Mouse (Mus musculus) Patski (cell line): ENCODE results near the gene Gm20388. TPM values are rescaled to one million over a fixed set of nuclear protein-coding genes. Genes with fewer than 3 reads are reported as not detected.

ENCODE experiments used
- ATAC-seq: fragments of 100-300 bp; one replicate; pipeline ENCODE4 v1.8.0; 2021
- CTCF ChIA-PET: fragments of 350-600 bp; sonication (Branson Sonifier 250); formaldehyde crosslinking; loops from one replicate; lab custom pipeline; 2022; ENCODE audit warnings: inconsistent platforms; lab: Charles Lee
- POLR2A ChIA-PET: fragments of 350-600 bp; sonication (Branson Sonifier 250); formaldehyde crosslinking; loops from one replicate; lab custom pipeline; 2022; ENCODE audit warnings: antibody characterized with exemption, inconsistent platforms; lab: Charles Lee
- DNase-seq: peaks from one replicate; pipeline ENCODE4 v3.0.0-alpha.2; 2011; ENCODE audit warnings: low read depth, low spot score
- H3K27me3 ChIP-seq: fragments of 371-371 bp; one replicate; pipeline ENCODE4 v1.5.1; 2021
- CTCF ChIP-seq: fragments of 100-300 bp; IDR thresholded peaks from one replicate; pipeline ENCODE4 v1.5.1; 2021
- in situ Hi-C: fragments of 300-500 bp; cut with MboI; formaldehyde crosslinking; loops from 3 replicates; pipeline ENCODE4 v1.11.1; 2018; ENCODE audit warnings: low pct_unique_long_range_greater_than_20kb, mixed read lengths
- polyA plus RNA-seq: library from polyadenylated mRNA; unstranded; gene quantifications from one replicate; pipeline ENCODE4 v1.2.3, GENCODE M21; 2021

Gene Gm20388
- polyA plus RNA-seq, 1 experiment from 2014 or later = 86.7 TPM

DNA sequence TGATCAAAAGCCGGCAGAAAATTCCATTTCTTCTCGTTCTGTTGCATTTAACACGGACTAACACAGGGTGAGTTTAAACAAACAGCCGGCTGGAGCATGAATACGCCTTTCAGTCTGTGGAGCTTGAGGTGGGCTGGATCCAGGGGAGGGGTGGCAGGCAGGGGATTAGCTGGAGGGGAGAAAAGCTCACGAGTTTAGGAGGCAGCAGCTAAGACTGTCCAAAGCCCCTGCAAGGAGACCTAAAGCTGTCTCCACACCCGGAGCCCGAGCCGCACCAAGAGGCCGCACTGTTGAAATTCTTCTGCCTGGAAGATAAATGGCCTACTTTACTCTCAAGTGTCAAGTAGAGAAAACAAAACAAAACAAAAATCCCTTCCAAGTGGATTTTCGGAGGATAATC, 1485.5 kb downstream of the Gm20388 start:
- DNase-seq = no peak
- in situ Hi-C loops = loop anchor here (5.0 to 10.0 kb wide), 3 partner anchors 116 to 284 kb away; no protein-coding TSS in a partner anchor
- peaks cover 29% of the 10 kb centered on the region for H3K27me3 ChIP-seq

DNA sequence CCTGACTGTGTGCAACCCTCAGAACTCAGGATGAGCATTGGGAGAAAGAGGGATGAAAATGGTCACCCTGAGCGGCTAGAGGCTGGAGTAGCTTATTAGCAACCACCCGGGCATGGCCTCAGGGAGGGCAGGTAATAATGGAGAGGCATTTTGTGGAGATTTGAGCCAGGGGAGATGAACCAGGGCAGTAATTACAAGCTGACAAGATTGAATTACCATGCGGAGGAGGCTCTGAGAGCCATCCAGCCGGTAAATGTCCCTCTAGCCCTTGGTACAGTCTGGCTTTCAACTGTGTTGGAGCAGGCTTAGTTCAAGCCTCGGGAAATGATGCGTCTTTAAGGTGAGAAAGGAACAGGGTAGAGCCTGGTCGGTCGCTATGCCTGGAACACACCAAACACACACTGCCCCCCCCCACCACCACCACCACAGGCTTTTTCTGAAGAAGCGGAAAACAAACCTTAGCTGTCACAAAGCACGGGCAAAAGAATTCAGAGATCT, 1486.6 kb downstream of the Gm20388 start:
- peaks cover 26% of the 10 kb centered on the region for H3K27me3 ChIP-seq
- POLR2A ChIA-PET = interaction anchor here (0.7 kb wide), 1 partner anchor 109 kb away, joined by 3 read pairs; no protein-coding TSS in a partner anchor
- ATAC-seq (no peak), DNase-seq (no peak)
- in situ Hi-C loops = loop anchor here (5.0 to 10.0 kb wide), 3 partner anchors 115 to 285 kb away; no protein-coding TSS in a partner anchor
- no peak for TF ChIP-seq CTCF
- CTCF ChIA-PET = interaction anchor here (1.2 to 1.3 kb wide), 3 partner anchors 93 to 284 kb away, joined by 3 to 5 read pairs (median 4); no protein-coding TSS in a partner anchor

More for the DNA sequence above, 1485.5 kb downstream of the Gm20388 start:
- POLR2A ChIA-PET = no interaction called here
- CTCF ChIA-PET = interaction anchor here (1.2 to 1.3 kb wide), 2 partner anchors 94 to 117 kb away, joined by 3 to 4 read pairs; no protein-coding TSS in a partner anchor
- no peak for ATAC-seq
- TF ChIP-seq CTCF = no peak

DNA sequence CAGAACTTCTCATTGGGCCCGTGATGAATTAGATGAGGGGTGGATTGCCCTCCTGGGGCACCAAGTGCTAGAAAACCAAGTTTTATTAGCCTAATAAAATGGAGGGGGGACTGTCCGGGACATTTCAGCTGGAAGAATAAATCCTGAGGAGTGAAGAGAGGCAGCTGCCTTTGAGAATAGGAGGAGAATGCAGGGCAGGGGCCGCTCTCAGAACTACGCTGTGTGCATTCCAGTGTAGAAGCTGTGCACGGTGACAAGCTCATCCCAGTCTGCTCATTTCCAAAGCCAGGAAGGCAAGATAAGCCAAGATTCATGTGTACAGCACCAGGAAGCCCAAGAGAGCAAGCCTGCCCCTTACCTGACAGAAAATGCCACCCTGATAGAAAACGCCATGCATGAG, 1487.4 kb downstream of the Gm20388 start:
- CTCF ChIA-PET = interaction anchor here (1.2 kb wide), 2 partner anchors 116 to 285 kb away, joined by 3 to 5 read pairs; no protein-coding TSS in a partner anchor
- no peak for DNase-seq
- ATAC-seq = no peak
- POLR2A ChIA-PET = no interaction called here
- in situ Hi-C loops = loop anchor here (5.0 to 10.0 kb wide), 3 partner anchors 114 to 286 kb away; no protein-coding TSS in a partner anchor
- TF ChIP-seq CTCF = no peak
- H3K27me3 ChIP-seq = peaks cover 26% of the 10 kb centered on the region

DNA sequence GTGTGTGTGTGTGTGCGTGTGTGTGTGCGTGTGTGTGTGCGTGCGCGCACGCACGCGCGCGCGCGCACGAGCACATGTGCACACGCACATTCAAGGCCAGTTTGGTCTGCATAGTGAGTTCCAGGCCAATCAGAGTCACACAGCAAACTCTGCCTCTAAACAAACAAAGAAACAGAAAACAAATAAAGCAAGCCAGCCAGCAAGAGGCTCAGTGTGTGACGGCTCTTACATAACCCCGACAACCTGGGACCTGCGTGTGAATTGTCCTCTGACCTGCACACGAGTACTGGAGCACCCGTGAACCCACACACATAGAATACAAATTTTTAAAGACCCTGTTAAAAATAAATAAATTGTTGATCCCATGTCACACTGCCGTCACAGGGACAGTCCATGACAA, 1488.1 kb downstream of the Gm20388 start:
- TF ChIP-seq CTCF = no peak
- in situ Hi-C loops = loop anchor here (5.0 to 10.0 kb wide), 3 partner anchors 114 to 286 kb away; no protein-coding TSS in a partner anchor
- DNase-seq (no peak), ATAC-seq (no peak)
- POLR2A ChIA-PET = no interaction called here
- peaks cover 22% of the 10 kb centered on the region for H3K27me3 ChIP-seq
- CTCF ChIA-PET = no interaction called here

DNA sequence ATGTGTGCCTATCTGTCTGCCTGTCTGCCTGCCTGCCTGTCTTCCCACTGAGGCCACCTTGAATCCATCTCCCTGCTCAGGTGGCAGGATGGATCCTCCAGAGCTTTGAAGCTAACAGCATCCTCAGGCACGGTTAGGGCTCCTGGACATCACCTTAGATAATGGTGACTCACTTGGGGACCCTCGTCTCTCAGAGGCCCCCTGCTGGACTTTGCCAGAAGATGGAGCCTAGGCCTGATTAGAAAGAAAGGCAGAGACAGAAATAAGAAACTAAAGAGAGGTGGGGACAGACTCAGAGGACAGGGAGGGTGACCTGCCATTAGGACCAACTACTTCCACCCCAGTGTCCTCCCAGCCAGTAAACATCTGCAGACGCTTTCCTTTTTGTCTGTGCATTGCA, 1488.5 kb downstream of the Gm20388 start:
- ChIA-PET CTCF (no interaction called here), POLR2A (no interaction called here)
- H3K27me3 ChIP-seq = peaks cover 18% of the 10 kb centered on the region
- no peak for TF ChIP-seq CTCF
- in situ Hi-C loops = loop anchor here (5.0 to 10.0 kb wide), 3 partner anchors 113 to 287 kb away; no protein-coding TSS in a partner anchor
- no peak for DNase-seq
- ATAC-seq = no peak

DNA sequence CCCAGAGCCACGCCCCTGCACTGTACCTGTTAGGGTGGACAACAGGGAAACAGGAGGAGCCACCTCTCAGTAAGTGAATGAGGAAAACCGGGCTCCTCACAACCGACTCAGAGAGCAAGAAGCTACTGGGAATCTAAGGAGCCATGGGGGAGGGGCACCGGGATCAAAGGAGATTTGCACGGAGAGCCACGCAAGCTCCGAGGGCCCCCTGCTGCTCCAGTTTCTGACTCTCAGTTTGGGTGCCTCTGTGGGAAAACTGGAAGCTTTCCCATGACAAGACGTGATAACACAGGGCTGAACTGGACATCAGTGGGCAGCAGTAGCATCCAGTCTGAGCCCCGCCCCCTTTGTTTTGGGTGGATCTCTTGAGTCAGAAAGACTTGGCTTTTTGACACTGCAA, 1489.9 kb downstream of the Gm20388 start:
- ChIA-PET POLR2A (no interaction called here), CTCF (interaction anchor here (1.4 kb wide), 1 partner anchor 16 kb away, joined by 6 read pairs; no protein-coding TSS in a partner anchor)
- TF ChIP-seq CTCF = no peak
- ATAC-seq (no peak), DNase-seq (no peak)
- in situ Hi-C loops = no loop called here
- peaks cover 4% of the 10 kb centered on the region for H3K27me3 ChIP-seq

DNA sequence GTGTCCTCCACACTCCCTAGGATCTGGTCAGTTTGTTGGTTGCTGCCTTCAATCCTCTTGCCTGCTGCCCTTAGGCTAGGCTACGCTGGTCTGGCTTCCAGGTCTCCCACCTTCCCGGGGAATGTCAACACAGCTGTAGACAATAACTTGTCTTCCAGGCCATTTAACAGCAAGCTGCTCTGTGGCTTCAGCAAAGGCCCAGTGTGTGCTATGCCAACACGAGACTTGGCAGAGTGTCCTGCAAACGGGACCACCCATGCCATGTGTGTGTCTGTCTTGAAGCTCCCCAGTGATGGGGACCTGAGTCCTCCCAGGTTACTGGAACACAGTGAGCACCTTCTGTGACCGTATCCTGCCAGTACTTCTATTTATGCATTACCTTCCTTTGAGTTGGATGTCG, 1493.2 kb downstream of the Gm20388 start:
- CTCF ChIA-PET = no interaction called here
- in situ Hi-C loops = no loop called here
- TF ChIP-seq CTCF = no peak
- DNase-seq (no peak), ATAC-seq (no peak)
- peaks cover 4% of the 10 kb centered on the region for H3K27me3 ChIP-seq
- POLR2A ChIA-PET = no interaction called here

DNA sequence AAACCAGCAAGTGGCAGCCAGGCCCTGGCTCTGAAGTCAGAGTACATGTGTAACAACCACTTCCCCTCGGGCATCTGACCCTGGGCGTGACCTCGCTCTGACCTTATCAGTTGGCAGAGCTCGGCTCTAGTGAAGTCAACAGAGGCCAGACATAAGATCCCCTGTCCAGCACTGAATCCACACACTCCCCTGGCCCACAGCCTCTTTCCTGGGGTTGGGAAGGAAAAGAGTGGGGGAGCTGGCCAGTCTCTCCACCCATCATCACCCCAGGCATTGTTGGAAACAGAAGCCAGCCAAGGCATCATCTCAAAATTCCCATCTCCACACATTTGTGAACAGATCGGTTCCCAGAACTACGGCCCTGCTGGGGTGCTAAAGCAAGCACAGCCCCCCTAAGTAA, 1507.4 kb downstream of the Gm20388 start:
- ChIA-PET POLR2A (no interaction called here), CTCF (no interaction called here)
- TF ChIP-seq CTCF = no peak
- ATAC-seq (no peak), DNase-seq (no peak)
- no peaks in the 10 kb centered on the region for H3K27me3 ChIP-seq
- in situ Hi-C loops = no loop called here

DNA sequence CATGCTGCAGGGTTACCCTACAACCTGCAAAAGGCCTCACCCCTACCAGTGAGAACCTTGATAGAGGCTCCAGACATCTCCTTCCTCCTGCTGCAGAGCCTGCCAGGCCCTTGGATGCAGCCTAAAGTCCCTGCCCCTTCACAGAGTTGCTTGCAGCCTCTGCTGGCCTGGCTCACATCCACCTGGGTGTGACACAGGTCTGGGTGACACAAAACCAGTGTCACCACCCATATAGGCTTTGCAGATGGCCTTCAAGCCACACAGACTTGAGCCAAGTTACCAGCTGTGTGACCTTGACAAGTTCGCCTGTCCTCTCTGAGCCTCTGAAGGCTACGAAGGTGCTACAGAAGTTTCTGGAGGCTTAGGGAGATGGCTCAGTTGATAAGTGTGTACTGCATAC, 1508.9 kb downstream of the Gm20388 start:
- ChIA-PET CTCF (no interaction called here), POLR2A (no interaction called here)
- TF ChIP-seq CTCF = no peak
- in situ Hi-C loops = no loop called here
- ATAC-seq = no peak
- DNase-seq = no peak
- H3K27me3 ChIP-seq = no peaks in the 10 kb centered on the region

DNA sequence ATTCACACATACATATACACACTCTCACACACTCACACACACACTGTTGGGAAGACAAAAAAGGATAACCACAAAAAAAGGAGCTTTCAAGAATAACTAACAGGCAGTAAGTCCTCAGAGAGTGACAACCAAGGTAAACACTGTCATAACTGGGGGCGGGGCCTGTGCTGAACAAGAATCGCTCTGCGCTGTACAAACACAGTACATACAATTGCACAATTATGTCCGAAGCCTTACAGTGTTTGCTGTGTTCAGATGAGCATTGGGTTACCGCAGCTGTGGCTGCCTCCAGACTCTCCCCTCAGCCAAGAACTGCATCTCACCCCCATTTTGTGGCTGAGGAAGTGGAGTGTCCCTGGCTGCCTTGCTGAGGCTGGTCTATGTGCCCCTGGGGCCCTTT, 1510.4 kb downstream of the Gm20388 start:
- H3K27me3 ChIP-seq = no peaks in the 10 kb centered on the region
- DNase-seq (no peak), ATAC-seq (no peak)
- in situ Hi-C loops = no loop called here
- ChIA-PET POLR2A (no interaction called here), CTCF (no interaction called here)
- TF ChIP-seq CTCF = no peak

DNA sequence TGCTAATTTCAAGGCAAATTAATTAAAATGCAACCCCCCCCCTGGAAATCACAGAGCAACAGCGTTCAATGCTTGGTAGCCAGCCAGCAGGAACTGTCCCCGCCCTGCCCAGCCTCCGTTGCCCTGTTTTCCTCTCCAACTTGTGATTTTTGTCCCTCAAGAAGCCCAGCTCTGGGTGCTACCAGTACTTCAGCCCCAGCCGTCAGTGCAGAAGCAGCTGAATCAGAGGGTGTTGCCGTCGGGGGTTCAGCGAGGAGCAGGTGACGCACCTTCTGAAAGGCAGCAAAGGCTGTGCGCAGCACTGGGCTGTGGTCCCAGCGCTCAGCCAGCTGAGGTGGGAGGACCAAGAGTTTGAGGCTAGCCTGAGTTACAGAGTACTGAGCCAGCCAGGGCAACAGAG, 1513.4 kb downstream of the Gm20388 start:
- ChIA-PET CTCF (no interaction called here), POLR2A (no interaction called here)
- ATAC-seq (no peak), DNase-seq (no peak)
- H3K27me3 ChIP-seq = no peaks in the 10 kb centered on the region
- in situ Hi-C loops = no loop called here
- no peak for TF ChIP-seq CTCF
